Mouse (Mus musculus) liver, postnatal 0 days (tissue): ENCODE measurements around the gene Tbc1d4. TPM values are rescaled to one million over a fixed set of nuclear protein-coding genes. Genes with fewer than 3 reads are reported as not detected.

Experiments used
- ATAC-seq: fragments of 200-750 bp; cut with Nextera tagmentation; 2 replicates; pipeline ENCODE4 v1.8.0; 2017; ENCODE audit warnings: mild to moderate bottlenecking, moderate library complexity
- DNase-seq: peaks from one replicate; pipeline ENCODE4 v3.0.0-alpha.2; 2016
- H3K27ac ChIP-seq: fragments of 300-500 bp; sonication (generic); 2 replicates; pipeline ENCODE4 v1.5.1; 2014; ENCODE audit warnings: antibody characterized with exemption, moderate library complexity, mild to moderate bottlenecking, low read depth
- H3K27me3 ChIP-seq: fragments of 300-500 bp; sonication (generic); 2 replicates; pipeline ENCODE4 v1.6.1; 2014; ENCODE audit warnings: low read length, control low read depth, mixed read lengths; ENCODE audit not compliant: insufficient read depth
- H3K36me3 ChIP-seq: fragments of 300-500 bp; sonication (generic); replicated peaks from 2 replicates; pipeline ENCODE4 v1.6.1; 2014; ENCODE audit warnings: mild to moderate bottlenecking, control low read depth, low read length, moderate library complexity, mixed read lengths; ENCODE audit not compliant: insufficient read depth
- H3K4me1 ChIP-seq: fragments of 300-500 bp; sonication (generic); 2 replicates; pipeline ENCODE4 v1.6.1; 2014; ENCODE audit warnings: antibody characterized with exemption, mild to moderate bottlenecking, control low read depth; ENCODE audit not compliant: insufficient read depth
- H3K4me2 ChIP-seq: fragments of 300-500 bp; sonication (generic); 2 replicates; pipeline ENCODE4 v1.6.1; 2014; ENCODE audit warnings: low read depth, mild to moderate bottlenecking, low read length, moderate library complexity, mixed read lengths
- H3K4me3 ChIP-seq: fragments of 300-500 bp; sonication (generic); 2 replicates; pipeline ENCODE4 v1.5.1; 2014; ENCODE audit warnings: low read depth, low read length
- H3K9ac ChIP-seq: fragments of 300-500 bp; sonication (generic); replicated peaks from 2 replicates; pipeline ENCODE4 v1.6.1; 2014; ENCODE audit warnings: mild to moderate bottlenecking, moderate library complexity
- H3K9me3 ChIP-seq: fragments of 300-500 bp; sonication (generic); 2 replicates; pipeline ENCODE4 v1.6.1; 2016; ENCODE audit warnings: mild to moderate bottlenecking, control low read depth, low read length, mixed read lengths
- CTCF ChIP-seq: sonication (generic); IDR thresholded peaks from 2 replicates; pipeline ENCODE4 v1.5.1; 2016; ENCODE audit warnings: antibody characterized with exemption, low read depth
- EP300 ChIP-seq: IDR thresholded peaks from 2 replicates; pipeline ENCODE4 v1.6.1; 2016; ENCODE audit warnings: antibody characterized with exemption, low read depth, mild to moderate bottlenecking
- WGBS: fragments of 180-500 bp; shearing (Covaris S2); extraction: QIAGEN DNeasy Blood & Tissue Kit; methylation state at CpG from one replicate; pipeline ENCODE4 v1.1.7; 2014; ENCODE audit not compliant: insufficient replicate concordance; 5-methylcytosine and 5-hydroxymethylcytosine counted together
- polyA plus RNA-seq: library from polyadenylated mRNA; unstranded; fragments of >200 nt; fragmentation: Nextera tagmentation; extraction: Ambion mirVana; gene quantifications from 2 replicates; pipeline ENCODE4 v1.2.1, GENCODE M21; 2015

Tbc1d4 gene
- polyA plus RNA-seq, 1 experiment from 2014 or later: 2.1 TPM

GRCm38 (mm10) chr14:101503168-101503961 is 105.6 kb downstream of the Tbc1d4 start:
- H3K27me3 ChIP-seq: no peaks in the 10 kb centered on the region
- WGBS: 61% methylated on average over 3 of the region's 3 CpGs

GRCm38 (mm10) chr14:101501868-101502267 is 107.1 kb downstream of the Tbc1d4 start:
- Histone ChIP-seq H3K27ac (no peak overlapping the region), H3K36me3 (no peaks in the 10 kb centered on the region), H3K9me3 (no peaks in the 10 kb centered on the region), H3K4me3 (no peak overlapping the region), H3K9ac (no peak overlapping the region), H3K27me3 (no peaks in the 10 kb centered on the region), H3K4me1 (no peaks in the 10 kb centered on the region), H3K4me2 (no peak overlapping the region)
- ATAC-seq (no peak), DNase-seq (no peak)
- WGBS: 78% methylated on average over 6 of the region's 6 CpGs
- TF ChIP-seq CTCF: no peak
- TF ChIP-seq EP300: no peak

More at GRCm38 (mm10) chr14:101503168-101503961, 105.6 kb downstream of the Tbc1d4 start:
- DNase-seq (no peak), ATAC-seq (no peak)
- H3K4me2 ChIP-seq: no peak overlapping the region
- H3K4me1 ChIP-seq: no peaks in the 10 kb centered on the region
- no peak for TF ChIP-seq EP300
- no peak for TF ChIP-seq CTCF
- H3K27ac ChIP-seq: no peak overlapping the region
- H3K9me3 ChIP-seq: no peaks in the 10 kb centered on the region
- no peaks in the 10 kb centered on the region for H3K36me3 ChIP-seq
- H3K4me3 ChIP-seq: no peak overlapping the region
- H3K9ac ChIP-seq: no peak overlapping the region

- Histone ChIP-seq H3K4me1 (no peaks in the 10 kb centered on the region), H3K27ac (no peak overlapping the region), H3K4me3 (no peak overlapping the region), H3K27me3 (no peaks in the 10 kb centered on the region), H3K36me3 (no peaks in the 10 kb centered on the region), H3K9ac (no peak overlapping the region), H3K4me2 (no peak overlapping the region), H3K9me3 (no peaks in the 10 kb centered on the region)
- WGBS: 85% methylated on average over 11 of the region's 11 CpGs
- no peak for DNase-seq
- ATAC-seq: no peak
- TF ChIP-seq EP300 (no peak), CTCF (no peak)
Observed at GRCm38 (mm10) chr14:101501452-101501851, 107.5 kb downstream of the Tbc1d4 start.

- Histone ChIP-seq H3K27ac (no peak overlapping the region), H3K9ac (no peak overlapping the region), H3K9me3 (no peaks in the 10 kb centered on the region), H3K4me3 (no peak overlapping the region), H3K4me1 (no peaks in the 10 kb centered on the region), H3K27me3 (no peaks in the 10 kb centered on the region), H3K36me3 (no peaks in the 10 kb centered on the region), H3K4me2 (no peak overlapping the region)
- TF ChIP-seq EP300: no peak
- ATAC-seq (no peak), DNase-seq (no peak)
- 83% methylated on average over 11 of the region's 11 CpGs for WGBS
Observed at GRCm38 (mm10) chr14:101500826-101501225, 108.2 kb downstream of the Tbc1d4 start.

GRCm38 (mm10) chr14:101499838-101500237 is 109.2 kb downstream of the Tbc1d4 start:
- H3K9me3 ChIP-seq: no peaks in the 10 kb centered on the region
- WGBS: 93% methylated on average over 1 of the region's 1 CpGs
- ATAC-seq: no peak

GRCm38 (mm10) chr14:101488264-101488810 is 120.7 kb downstream of the Tbc1d4 start:
- Histone ChIP-seq H3K9ac (no peak overlapping the region), H3K27ac (no peak overlapping the region), H3K27me3 (no peaks in the 10 kb centered on the region), H3K9me3 (no peaks in the 10 kb centered on the region), H3K36me3 (no peaks in the 10 kb centered on the region), H3K4me2 (no peak overlapping the region), H3K4me3 (no peak overlapping the region), H3K4me1 (no peaks in the 10 kb centered on the region)
- TF ChIP-seq EP300 (no peak), CTCF (no peak)
- 69% methylated on average over 15 of the region's 15 CpGs for WGBS
- ATAC-seq (no peak), DNase-seq (no peak)

More at GRCm38 (mm10) chr14:101499838-101500237, 109.2 kb downstream of the Tbc1d4 start:
- H3K36me3 ChIP-seq: no peaks in the 10 kb centered on the region
- no peaks in the 10 kb centered on the region for H3K27me3 ChIP-seq
- H3K4me2 ChIP-seq: no peak overlapping the region
- no peak overlapping the region for H3K27ac ChIP-seq
- no peak overlapping the region for H3K9ac ChIP-seq
- no peak for DNase-seq
- no peak for TF ChIP-seq EP300
- no peak for TF ChIP-seq CTCF
- no peaks in the 10 kb centered on the region for H3K4me1 ChIP-seq
- no peak overlapping the region for H3K4me3 ChIP-seq
